Mouse (Mus musculus): ENCODE measurements around the gene Rnf146. TPM values are rescaled to one million over a fixed set of nuclear protein-coding genes. Genes with fewer than 3 reads are reported as not detected.

The Rnf146 gene
- polyA plus RNA-seq, 1 experiment from 2014 or later: 31.4 TPM

GRCm38 (mm10) chr10:29354183-29354582, 8.1 kb downstream of the Rnf146 start:
- 84% methylated on average over 7 of the region's 7 CpGs for WGBS

GRCm38 (mm10) chr10:29352575-29352974, 9.7 kb downstream of the Rnf146 start:
- Histone ChIP-seq H3K36me3 (ENCODE audit: control insufficient read depth, insufficient read depth, low read length) (peaks cover 47% of the 10 kb centered on the region), H3K27ac (replicated peaks in 1 of 2; ENCODE audit: control insufficient read depth in 1 of 2, insufficient read depth in 1 of 2, low read depth in 2 of 2, low read length in 2 of 2) (no peak overlapping the region), H3K9ac (ENCODE audit: low read length) (no peak overlapping the region), H3K27me3 (ENCODE audit: control insufficient read depth, insufficient read depth, low read length) (no peaks in the 10 kb centered on the region), H3K9me3 (ENCODE audit: control insufficient read depth, low read length) (no peaks in the 10 kb centered on the region), H3K4me3 (ENCODE audit: control insufficient read depth in 1 of 2, insufficient read depth in 1 of 2, low read depth in 1 of 2, low read length in 2 of 2) (no peak overlapping the region), H3K4me1 (ENCODE audit: control insufficient read depth in 2 of 2, insufficient read depth in 2 of 2, low read length in 2 of 2) (peaks cover 0 to 30% of the 10 kb centered on the region in 2 experiments; a peak in 2 of 4 replicates), H3K4me2 (ENCODE audit: low read length) (no peak overlapping the region)
- no peak for ATAC-seq (ENCODE audit: insufficient number of reproducible peaks, insufficient read depth, low FRiP score, low read depth)
- 20% methylated on average over 3 of the region's 3 CpGs for WGBS

More at GRCm38 (mm10) chr10:29354183-29354582, 8.1 kb downstream of the Rnf146 start:
- peaks cover 37% of the 10 kb centered on the region for H3K36me3 ChIP-seq (ENCODE audit: control insufficient read depth, insufficient read depth, low read length)
- no peak for ATAC-seq (ENCODE audit: insufficient number of reproducible peaks, insufficient read depth, low FRiP score, low read depth)
- H3K9ac ChIP-seq (ENCODE audit: low read length): no peak overlapping the region
- no peak overlapping the region for H3K27ac ChIP-seq (replicated peaks in 1 of 2; ENCODE audit: control insufficient read depth in 1 of 2, insufficient read depth in 1 of 2, low read depth in 2 of 2, low read length in 2 of 2)
- peaks cover 0 to 37% of the 10 kb centered on the region in 2 experiments; a peak in 2 of 4 replicates for H3K4me1 ChIP-seq (ENCODE audit: control insufficient read depth in 2 of 2, insufficient read depth in 2 of 2, low read length in 2 of 2)
- H3K9me3 ChIP-seq (ENCODE audit: control insufficient read depth, low read length): no peaks in the 10 kb centered on the region
- no peak overlapping the region for H3K4me3 ChIP-seq (ENCODE audit: control insufficient read depth in 1 of 2, insufficient read depth in 1 of 2, low read depth in 1 of 2, low read length in 2 of 2)
- no peak overlapping the region for H3K4me2 ChIP-seq (ENCODE audit: low read length)
- no peaks in the 10 kb centered on the region for H3K27me3 ChIP-seq (ENCODE audit: control insufficient read depth, insufficient read depth, low read length)

GRCm38 (mm10) chr10:29351420-29351819, 10.8 kb downstream of the Rnf146 start:
- no peaks in the 10 kb centered on the region for H3K27me3 ChIP-seq (ENCODE audit: control insufficient read depth, insufficient read depth, low read length)
- WGBS: 83% methylated on average over 2 of the region's 2 CpGs
- peaks cover 58% of the 10 kb centered on the region for H3K36me3 ChIP-seq (ENCODE audit: control insufficient read depth, insufficient read depth, low read length)
- H3K9me3 ChIP-seq (ENCODE audit: control insufficient read depth, low read length): no peaks in the 10 kb centered on the region
- no peak overlapping the region for H3K4me2 ChIP-seq (ENCODE audit: low read length)
- H3K9ac ChIP-seq (ENCODE audit: low read length): no peak overlapping the region
- peaks cover 0 to 18% of the 10 kb centered on the region in 2 experiments; a peak in 2 of 4 replicates for H3K4me1 ChIP-seq (ENCODE audit: control insufficient read depth in 2 of 2, insufficient read depth in 2 of 2, low read length in 2 of 2)
- no peak overlapping the region for H3K4me3 ChIP-seq (ENCODE audit: control insufficient read depth in 1 of 2, insufficient read depth in 1 of 2, low read depth in 1 of 2, low read length in 2 of 2)
- no peak for ATAC-seq (ENCODE audit: insufficient number of reproducible peaks, insufficient read depth, low FRiP score, low read depth)
- no peak overlapping the region for H3K27ac ChIP-seq (replicated peaks in 1 of 2; ENCODE audit: control insufficient read depth in 1 of 2, insufficient read depth in 1 of 2, low read depth in 2 of 2, low read length in 2 of 2)

- 93% methylated on average over 7 of the region's 7 CpGs for WGBS
- Histone ChIP-seq H3K36me3 (ENCODE audit: control insufficient read depth, insufficient read depth, low read length) (peaks cover 67% of the 10 kb centered on the region), H3K4me3 (ENCODE audit: control insufficient read depth in 1 of 2, insufficient read depth in 1 of 2, low read depth in 1 of 2, low read length in 2 of 2) (no peak overlapping the region), H3K27ac (replicated peaks in 1 of 2; ENCODE audit: control insufficient read depth in 1 of 2, insufficient read depth in 1 of 2, low read depth in 2 of 2, low read length in 2 of 2) (no peak overlapping the region), H3K9ac (ENCODE audit: low read length) (no peak overlapping the region), H3K27me3 (ENCODE audit: control insufficient read depth, insufficient read depth, low read length) (no peaks in the 10 kb centered on the region), H3K4me1 (ENCODE audit: control insufficient read depth in 2 of 2, insufficient read depth in 2 of 2, low read length in 2 of 2) (peaks cover 0 to 3% of the 10 kb centered on the region in 2 experiments; a peak in 1 of 4 replicates), H3K4me2 (ENCODE audit: low read length) (no peak overlapping the region), H3K9me3 (ENCODE audit: control insufficient read depth, low read length) (no peaks in the 10 kb centered on the region)
- no peak for ATAC-seq (ENCODE audit: insufficient number of reproducible peaks, insufficient read depth, low FRiP score, low read depth)
These were observed 15.6 kb downstream of the Rnf146 start for GRCm38 (mm10) chr10:29346638-29347037.

- H3K27ac ChIP-seq (replicated peaks in 1 of 2; ENCODE audit: control insufficient read depth in 1 of 2, insufficient read depth in 1 of 2, low read depth in 2 of 2, low read length in 2 of 2): no peak overlapping the region
These were observed 18.0 kb downstream of the Rnf146 start for GRCm38 (mm10) chr10:29344232-29344631.

GRCm38 (mm10) chr10:29338355-29339056, 23.7 kb downstream of the Rnf146 start:
- Histone ChIP-seq H3K4me3 (ENCODE audit: control insufficient read depth in 1 of 2, insufficient read depth in 1 of 2, low read depth in 1 of 2, low read length in 2 of 2) (no peak overlapping the region), H3K4me2 (ENCODE audit: low read length) (no peak overlapping the region), H3K27ac (replicated peaks in 1 of 2; ENCODE audit: control insufficient read depth in 1 of 2, insufficient read depth in 1 of 2, low read depth in 2 of 2, low read length in 2 of 2) (no peak overlapping the region), H3K9me3 (ENCODE audit: control insufficient read depth, low read length) (no peaks in the 10 kb centered on the region), H3K9ac (ENCODE audit: low read length) (no peak overlapping the region), H3K4me1 (ENCODE audit: control insufficient read depth in 2 of 2, insufficient read depth in 2 of 2, low read length in 2 of 2) (no peaks in the 10 kb centered on the region), H3K27me3 (ENCODE audit: control insufficient read depth, insufficient read depth, low read length) (no peaks in the 10 kb centered on the region), H3K36me3 (ENCODE audit: control insufficient read depth, insufficient read depth, low read length) (peaks cover 12% of the 10 kb centered on the region)
- 52% methylated on average over 4 of the region's 4 CpGs for WGBS
- ATAC-seq (ENCODE audit: insufficient number of reproducible peaks, insufficient read depth, low FRiP score, low read depth): no peak

More at GRCm38 (mm10) chr10:29344232-29344631, 18.0 kb downstream of the Rnf146 start:
- Histone ChIP-seq H3K4me3 (ENCODE audit: control insufficient read depth in 1 of 2, insufficient read depth in 1 of 2, low read depth in 1 of 2, low read length in 2 of 2) (no peak overlapping the region), H3K27me3 (ENCODE audit: control insufficient read depth, insufficient read depth, low read length) (no peaks in the 10 kb centered on the region), H3K4me2 (ENCODE audit: low read length) (no peak overlapping the region), H3K9ac (ENCODE audit: low read length) (no peak overlapping the region), H3K36me3 (ENCODE audit: control insufficient read depth, insufficient read depth, low read length) (peaks cover 57% of the 10 kb centered on the region), H3K9me3 (ENCODE audit: control insufficient read depth, low read length) (no peaks in the 10 kb centered on the region), H3K4me1 (ENCODE audit: control insufficient read depth in 2 of 2, insufficient read depth in 2 of 2, low read length in 2 of 2) (peaks cover 0 to 3% of the 10 kb centered on the region in 2 experiments; a peak in 1 of 4 replicates)
- ATAC-seq (ENCODE audit: insufficient number of reproducible peaks, insufficient read depth, low FRiP score, low read depth): no peak
- 59% methylated on average over 4 of the region's 4 CpGs for WGBS

- WGBS: 49% methylated on average over 4 of the region's 4 CpGs
- H3K9me3 ChIP-seq (ENCODE audit: control insufficient read depth, low read length): no peaks in the 10 kb centered on the region
- H3K27me3 ChIP-seq (ENCODE audit: control insufficient read depth, insufficient read depth, low read length): no peaks in the 10 kb centered on the region
- no peak overlapping the region for H3K27ac ChIP-seq (replicated peaks in 1 of 2; ENCODE audit: control insufficient read depth in 1 of 2, insufficient read depth in 1 of 2, low read depth in 2 of 2, low read length in 2 of 2)
- ATAC-seq (ENCODE audit: insufficient number of reproducible peaks, insufficient read depth, low FRiP score, low read depth): no peak
- H3K9ac ChIP-seq (ENCODE audit: low read length): no peak overlapping the region
- H3K36me3 ChIP-seq (ENCODE audit: control insufficient read depth, insufficient read depth, low read length): no peaks in the 10 kb centered on the region; the same call in 1 of the 2 replicates
- H3K4me3 ChIP-seq (ENCODE audit: control insufficient read depth in 1 of 2, insufficient read depth in 1 of 2, low read depth in 1 of 2, low read length in 2 of 2): no peak overlapping the region
- no peaks in the 10 kb centered on the region for H3K4me1 ChIP-seq (ENCODE audit: control insufficient read depth in 2 of 2, insufficient read depth in 2 of 2, low read length in 2 of 2)
- H3K4me2 ChIP-seq (ENCODE audit: low read length): no peak overlapping the region
These were observed 28.4 kb downstream of the Rnf146 start for GRCm38 (mm10) chr10:29333836-29334235.
